Mouse (Mus musculus) natural killer cell, adult 2 months (primary cell): ENCODE data around the gene Ptpn4.

Source experiments
- DNase-seq, 2 experiments: peaks; one replicate each; pipeline ENCODE4 v3.0.0; 2022; ENCODE audit warnings: low spot score in 2 of 2

Ptpn4 gene

DNA sequence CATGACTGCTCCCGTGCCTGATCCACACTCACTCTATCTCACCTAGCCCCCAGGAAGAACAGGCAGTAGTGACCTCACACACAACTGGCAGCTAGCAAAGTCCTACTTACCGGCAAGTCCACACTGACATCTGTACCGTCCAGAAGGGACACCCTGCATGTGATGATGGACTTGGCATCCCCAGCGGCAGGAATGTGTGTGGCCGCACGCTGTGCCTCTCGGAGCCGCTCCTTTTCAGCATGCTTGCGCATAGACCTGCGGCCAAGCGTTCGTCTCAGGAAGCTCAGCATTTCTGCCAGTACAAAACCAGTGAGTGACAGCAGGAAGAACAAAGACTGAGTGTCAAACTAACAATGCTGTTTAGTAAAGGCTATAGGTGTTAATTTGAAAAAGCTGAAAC lies 195.0 kb downstream of the Ptpn4 start:
- DNase-seq, result no peak

DNA sequence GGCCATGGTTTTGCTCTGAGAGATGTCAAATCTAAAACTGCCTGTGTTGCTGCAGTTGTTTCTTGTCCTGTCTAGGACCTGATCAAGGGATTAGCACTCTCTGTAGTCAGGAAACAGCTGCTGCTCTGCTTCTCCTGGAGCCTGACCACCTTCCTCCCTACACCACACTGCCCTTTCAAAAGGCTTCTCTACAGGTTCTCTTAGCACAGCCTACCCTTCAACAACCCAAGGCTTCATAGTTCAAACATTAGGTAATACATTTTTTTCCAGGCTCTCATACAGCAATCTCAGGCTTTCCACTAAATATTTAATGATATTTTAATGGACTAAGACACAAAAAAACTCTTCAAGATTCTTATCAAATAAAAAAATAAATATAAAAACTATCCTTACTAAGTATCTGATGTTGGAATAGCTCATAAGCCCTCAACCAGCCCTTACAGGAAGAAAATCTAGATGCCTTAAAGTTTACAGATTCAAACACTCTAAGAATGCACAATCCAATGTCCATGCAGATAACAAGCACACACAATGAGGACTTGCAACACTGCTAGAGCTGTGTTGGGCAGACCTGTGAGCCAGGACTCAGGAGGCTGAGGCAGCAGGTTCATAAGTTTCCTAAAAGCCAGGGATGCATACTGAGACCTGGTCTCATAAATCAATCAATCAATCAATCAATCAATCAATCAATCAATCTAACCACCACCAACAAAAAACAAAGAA lies 196.2 kb downstream of the Ptpn4 start:
- DNase-seq, result no peak

DNA sequence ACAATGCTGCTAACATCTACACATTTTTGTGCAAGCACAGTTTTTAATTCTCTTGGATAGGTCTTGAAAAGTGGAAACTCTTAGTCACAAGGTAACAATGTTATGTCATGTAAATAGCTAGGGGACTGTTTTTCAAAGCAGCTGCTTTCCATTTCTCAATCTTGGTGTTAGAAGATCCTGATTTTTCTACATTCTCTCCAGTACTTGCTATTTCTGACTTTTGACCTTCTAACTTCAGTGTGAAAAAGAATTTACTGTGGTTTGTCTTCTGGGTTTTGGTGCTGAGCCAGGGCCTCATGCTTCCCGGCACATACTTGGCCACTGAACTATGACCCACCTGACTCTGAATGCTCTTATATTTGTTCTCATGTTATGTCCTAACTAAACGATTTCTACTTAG lies 197.4 kb downstream of the Ptpn4 start:
- DNase-seq, result no peak

DNA sequence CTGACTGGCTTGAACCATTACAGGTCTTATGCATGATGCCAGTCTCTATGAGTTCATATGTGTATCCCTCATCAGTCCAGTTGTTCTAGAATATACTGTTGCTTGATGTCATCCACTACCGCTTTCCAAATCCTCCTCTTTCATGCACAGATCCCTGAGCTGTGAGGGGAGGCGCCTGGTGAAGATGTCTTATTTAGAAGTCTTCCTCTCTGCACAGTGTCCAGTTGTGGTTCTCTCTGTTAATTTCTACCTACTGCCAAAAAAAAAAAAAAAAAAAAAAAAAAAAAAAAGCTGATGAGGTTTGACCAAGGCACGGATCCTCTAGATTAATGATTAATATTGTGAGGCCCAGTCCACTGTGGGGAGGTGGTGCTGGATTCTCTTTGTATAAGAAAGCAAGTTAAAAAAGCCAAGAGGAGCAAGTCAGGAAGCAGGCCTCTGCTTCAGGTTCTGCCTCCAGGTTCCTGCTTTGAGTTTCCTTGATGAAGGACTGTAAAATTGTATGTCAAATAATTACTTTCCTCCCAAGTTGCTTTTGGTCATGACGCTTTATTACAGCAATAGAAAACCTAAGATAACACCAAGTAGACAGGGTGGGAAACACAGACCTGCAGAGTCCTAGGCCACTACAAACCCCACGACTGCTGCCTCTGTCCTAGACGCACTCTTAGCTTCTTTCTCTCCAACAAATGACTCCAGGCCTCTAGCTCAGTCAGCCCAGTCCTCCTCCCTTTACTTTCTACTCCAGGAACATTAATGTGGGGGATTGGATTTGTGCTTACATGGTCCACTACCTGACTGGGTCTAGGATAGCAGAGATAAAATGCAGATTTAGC lies 200.0 kb downstream of the Ptpn4 start:
- no peak for DNase-seq

DNA sequence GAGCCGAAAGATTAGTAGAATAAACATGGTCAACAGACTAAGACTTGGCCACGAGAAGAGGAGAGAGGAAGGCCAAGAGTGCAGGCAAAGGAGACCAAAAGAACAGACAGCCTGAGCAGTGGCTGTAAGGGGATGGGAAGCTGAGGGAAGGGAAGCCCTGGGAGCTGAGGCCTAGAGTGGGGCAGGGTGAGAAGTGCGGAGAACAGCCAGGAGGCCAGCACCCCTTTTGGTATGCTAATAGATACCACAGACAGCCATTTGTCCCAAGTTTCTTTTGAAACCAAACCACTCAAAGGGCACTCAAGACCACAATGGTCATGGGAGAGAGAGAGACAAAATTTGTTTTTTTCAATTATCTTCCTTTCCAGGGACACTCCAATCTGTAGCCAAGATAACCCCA lies 202.7 kb downstream of the Ptpn4 start:
- DNase-seq, result no peak

DNA sequence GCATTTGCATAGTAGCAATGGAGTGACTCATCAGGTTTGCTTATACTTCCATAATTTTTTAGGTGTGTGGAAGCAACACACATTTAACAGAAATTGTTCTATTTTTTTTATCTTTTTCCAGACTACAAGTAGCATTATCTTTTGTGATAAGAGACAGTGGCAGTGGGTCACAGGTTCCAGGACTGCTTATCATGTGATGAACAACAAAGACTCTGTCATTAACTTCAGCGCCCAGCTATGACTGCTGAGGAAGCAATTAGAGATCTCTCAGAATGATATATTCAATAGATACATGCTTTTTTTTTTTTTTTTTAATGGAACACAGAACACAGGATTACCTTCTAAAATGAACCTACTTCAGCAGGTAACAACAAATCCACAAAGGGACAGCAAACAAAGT lies 207.0 kb downstream of the Ptpn4 start:
- DNase-seq, result no peak

DNA sequence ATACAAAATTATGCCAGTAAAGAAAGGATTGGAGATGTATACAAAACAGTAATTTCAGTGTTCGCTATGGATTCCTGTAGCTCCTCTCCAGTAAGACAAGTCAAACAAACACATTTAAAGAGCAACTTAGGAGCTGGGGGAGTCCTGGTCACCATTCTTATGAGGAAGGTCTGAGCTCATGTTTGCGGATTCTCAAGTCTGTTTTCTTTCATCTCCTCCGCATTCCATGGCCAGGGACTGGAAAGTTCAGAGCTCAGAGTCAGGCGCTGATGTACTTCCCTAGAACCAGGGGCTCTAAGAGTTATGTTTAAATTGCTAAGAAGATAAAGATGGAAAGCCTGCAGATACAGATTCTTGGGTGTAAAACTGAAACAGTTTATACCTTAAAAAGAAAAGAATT lies 210.6 kb downstream of the Ptpn4 start:
- no peak for DNase-seq

DNA sequence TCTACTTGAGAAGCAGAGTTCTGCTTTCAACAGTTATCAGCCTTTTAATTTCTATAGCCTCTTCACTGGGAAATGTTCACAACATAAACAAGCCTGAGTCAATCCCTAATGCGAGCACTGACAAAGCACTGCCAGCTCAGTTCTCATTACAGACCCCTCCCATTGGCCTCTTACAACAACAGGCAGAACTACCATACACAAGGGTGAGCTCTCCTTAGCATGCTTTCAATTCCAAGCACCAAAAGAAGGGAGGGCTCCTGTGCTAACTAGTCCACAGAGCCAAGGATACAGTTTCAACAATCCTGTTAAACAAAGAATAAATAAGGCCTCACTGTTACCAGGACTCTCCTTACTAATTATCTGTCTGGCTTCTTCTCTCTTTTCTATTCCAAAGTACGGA lies 213.0 kb downstream of the Ptpn4 start:
- no peak for DNase-seq

DNA sequence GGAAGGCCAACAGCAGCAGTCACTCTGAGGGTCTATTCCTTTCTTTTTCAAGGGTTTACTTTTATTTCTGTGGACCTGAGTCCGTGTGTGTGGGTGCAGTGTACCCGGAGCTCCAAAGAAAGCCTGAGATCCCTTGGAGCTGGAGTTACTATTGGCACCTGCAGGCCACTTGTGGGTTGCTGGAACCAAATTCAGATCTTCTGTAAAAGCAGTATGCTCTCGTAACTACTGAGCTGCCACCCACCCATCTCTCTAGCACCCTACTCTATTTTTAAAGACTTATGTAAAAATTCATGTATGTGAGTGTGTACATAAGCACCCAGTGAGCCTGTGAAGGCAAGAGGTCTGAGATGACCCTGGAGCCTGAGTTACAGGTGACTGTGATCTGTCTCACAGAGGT lies 232.0 kb downstream of the Ptpn4 start:
- DNase-seq, result no peak
